Mouse (Mus musculus) kidney, postnatal 36 days (tissue): ENCODE measurements around the gene Gm21865.
"Not testable (repeated sequence)": the region's sequence is repeated elsewhere in the genome, so short reads cannot be mapped to it uniquely, and the experiment has no call there.

Experiments
- DNase-seq, 2 experiments: peaks; one replicate each; pipeline ENCODE4 v3.0.0; 2021 to 2022; ENCODE audit warnings: mixed read lengths in 2 of 2

Gene Gm21865

GRCm38 (mm10) chrY:40316803-40317202, at the start of gene Gm21865:
Gm21865 (minus strand) TSS chrY:40316903.
- not testable (repeated sequence) for DNase-seq
